Mouse (Mus musculus) c-Kit-positive CD71-negative TER-119-negative erythroid progenitor cells, embryonic 14.5 days (primary cell): Measurements from ENCODE around the gene Pianp.
"Not testable (repeated sequence)": the region's sequence is repeated elsewhere in the genome, so short reads cannot be mapped to it uniquely, and the experiment has no call there.

Source experiments
- DNase-seq: peaks from one replicate; pipeline ENCODE4 v3.0.0-alpha.2; 2013; ENCODE audit warnings: low read depth

Gene Pianp

GRCm38 (mm10) chr6:125008586-125009128, 12.2 kb downstream of the Pianp start:
- DNase-seq = peak; percentile 95

DNA sequence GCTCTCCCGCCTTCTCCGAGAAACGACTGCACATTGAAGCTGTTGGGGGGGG, 12.5 kb downstream of the Pianp start, which contains the start of gene Zfp384:
Gene Zfp384, plus strand, starts transcription at position 17 of the 52 bp plus-strand sequence.
- no peak for DNase-seq

GRCm38 (mm10) chr6:125009181-125010073, 12.9 kb downstream of the Pianp start:
- DNase-seq = peak; percentile 63

GRCm38 (mm10) chr6:125017682-125018081, 21.2 kb downstream of the Pianp start:
- DNase-seq = no peak

DNA sequence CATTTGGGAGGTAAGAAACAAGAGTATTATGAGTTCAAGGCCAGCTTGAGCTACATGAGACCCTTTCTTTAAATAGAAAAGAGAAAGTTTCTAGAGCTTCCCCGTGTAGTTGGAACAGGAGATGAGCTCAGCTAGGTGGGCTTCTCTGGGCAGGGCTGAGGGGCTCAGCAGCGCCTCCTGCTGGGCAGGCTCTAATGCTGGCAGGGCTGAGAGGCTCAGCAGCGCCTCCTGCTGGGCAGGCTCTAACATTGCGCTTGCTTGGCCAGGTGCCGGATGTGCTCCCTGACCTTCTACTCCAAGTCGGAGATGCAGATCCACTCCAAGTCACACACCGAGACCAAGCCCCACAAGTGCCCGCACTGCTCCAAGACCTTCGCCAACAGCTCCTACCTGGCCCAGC, 34.0 kb downstream of the Pianp start:
- not testable (repeated sequence) for DNase-seq

DNA sequence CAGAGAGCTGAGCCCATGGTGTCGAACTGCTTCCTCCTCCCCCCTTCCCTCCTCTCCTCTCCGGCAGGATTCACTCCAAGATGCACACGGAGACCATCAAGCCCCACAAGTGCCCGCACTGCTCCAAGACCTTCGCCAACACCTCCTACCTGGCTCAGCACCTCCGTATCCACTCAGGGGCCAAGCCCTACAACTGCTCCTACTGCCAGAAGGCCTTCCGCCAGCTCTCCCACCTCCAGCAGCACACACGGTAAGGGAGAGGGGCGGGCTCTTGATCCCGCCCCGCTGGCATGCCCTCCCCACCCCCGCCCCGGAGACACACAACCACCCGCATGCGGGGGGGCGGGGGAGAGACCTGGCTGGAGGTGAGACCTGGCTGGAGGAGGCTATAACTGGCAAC, 35.1 kb downstream of the Pianp start:
- no peak for DNase-seq

- DNase-seq = no peak
Observed at GRCm38 (mm10) chr6:125038666-125039065, 42.2 kb downstream of the Pianp start.

- DNase-seq = no peak
Observed at GRCm38 (mm10) chr6:125039131-125039530, 42.6 kb downstream of the Pianp start.

DNA sequence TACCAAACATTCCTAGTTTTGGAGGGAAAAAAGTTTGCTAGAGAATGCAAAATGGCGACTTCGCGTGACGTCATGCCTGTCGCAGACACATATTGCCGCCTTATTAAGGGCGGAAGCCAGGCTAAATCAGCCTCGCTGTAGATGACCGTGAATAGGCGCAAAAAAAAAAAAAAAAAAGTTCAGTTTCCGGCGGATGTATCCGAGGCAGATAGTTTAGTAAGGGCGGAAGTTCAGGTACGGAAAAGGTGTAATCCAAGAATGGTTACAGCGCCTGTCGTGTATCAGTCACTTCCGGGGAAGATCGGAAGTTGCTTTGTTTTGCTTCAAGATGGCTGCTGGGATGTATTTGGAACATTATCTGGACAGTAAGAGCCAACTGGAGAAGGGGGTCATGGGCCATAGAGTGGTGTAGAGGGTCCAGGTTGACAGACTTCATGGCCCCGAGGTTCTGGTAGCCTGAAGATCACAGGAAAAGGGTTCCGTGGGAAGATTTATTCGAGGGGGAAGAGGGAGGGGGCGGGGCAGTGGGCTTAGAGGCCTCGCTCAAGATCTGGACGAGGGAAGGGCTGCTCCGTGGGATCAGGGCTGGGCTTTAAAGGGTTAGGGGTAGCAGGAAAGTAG, 43.1 kb downstream of the Pianp start, which contains the start of gene Ing4:
Gene Ing4, plus strand, starts transcription at position 228 of the 621 bp plus-strand sequence.
- DNase-seq = peak; percentile 93

GRCm38 (mm10) chr6:125040221-125040620, 43.7 kb downstream of the Pianp start:
- no peak for DNase-seq

DNA sequence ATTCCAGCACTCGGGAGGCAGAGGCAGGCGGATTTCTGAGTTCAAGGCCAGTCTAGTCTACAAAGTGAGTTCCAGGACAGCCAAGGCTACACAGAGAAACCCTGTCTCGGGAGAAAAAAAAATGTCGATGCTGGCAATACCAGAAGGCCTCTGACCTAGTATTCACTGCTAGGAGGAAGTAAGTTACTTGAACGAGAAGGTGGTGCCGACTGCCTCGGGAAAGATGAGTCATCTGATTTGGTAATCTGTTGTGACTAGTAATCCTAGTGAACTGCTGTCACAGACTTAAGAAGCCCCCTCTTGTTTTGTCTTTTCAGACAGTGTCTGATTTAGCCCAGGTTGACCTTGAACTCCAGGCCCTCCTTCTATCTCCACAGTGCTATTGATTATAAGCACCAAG, 44.6 kb downstream of the Pianp start:
- DNase-seq = no peak

- no peak for DNase-seq
Observed at GRCm38 (mm10) chr6:125042081-125042480, 45.6 kb downstream of the Pianp start.

GRCm38 (mm10) chr6:125046691-125047090, 50.2 kb downstream of the Pianp start:
- DNase-seq = peak; percentile 75

GRCm38 (mm10) chr6:125049678-125050077, 53.2 kb downstream of the Pianp start, which contains the start of gene Acrbp:
Gene Acrbp, plus strand, starts transcription at chr6:125049689.
- DNase-seq = no peak

- no peak for DNase-seq
Observed at GRCm38 (mm10) chr6:125051237-125051636, 54.7 kb downstream of the Pianp start.
